Mouse (Mus musculus) midbrain, embryonic 15.5 days (tissue): ENCODE results near the gene Klc4. TPM values are rescaled to one million over a fixed set of nuclear protein-coding genes. Genes with fewer than 3 reads are reported as not detected.
A peak's percentile ranks its signal among the peaks of the same experiment; 100 is the strongest.

Experiments used
- ATAC-seq: fragments of 200-750 bp; cut with Nextera tagmentation; replicated peaks from 2 replicates; pipeline ENCODE4 v1.8.0; 2017; ENCODE audit warnings: moderate TSS enrichment
- H3K27ac ChIP-seq: fragments of 300-500 bp; sonication (generic); 2 replicates; pipeline ENCODE4 v1.5.1; 2015; ENCODE audit warnings: mild to moderate bottlenecking, inconsistent platforms
- H3K27me3 ChIP-seq: fragments of 300-500 bp; sonication (generic); replicated peaks from 2 replicates; pipeline ENCODE4 v1.6.1; 2015; ENCODE audit warnings: inconsistent platforms
- H3K36me3 ChIP-seq: fragments of 300-500 bp; sonication (generic); replicated peaks from 2 replicates; pipeline ENCODE4 v1.6.1; 2015; ENCODE audit warnings: inconsistent platforms
- H3K4me1 ChIP-seq: fragments of 300-500 bp; sonication (generic); 2 replicates; pipeline ENCODE4 v1.6.1; 2015; ENCODE audit warnings: inconsistent platforms
- H3K4me2 ChIP-seq: fragments of 300-500 bp; sonication (generic); 2 replicates; pipeline ENCODE4 v1.6.1; 2015; ENCODE audit warnings: inconsistent platforms, mild to moderate bottlenecking, moderate library complexity
- H3K4me3 ChIP-seq: fragments of 300-500 bp; sonication (generic); 2 replicates; pipeline ENCODE4 v1.5.1; 2015; ENCODE audit warnings: mild to moderate bottlenecking, inconsistent platforms
- H3K9ac ChIP-seq: fragments of 300-500 bp; sonication (generic); 2 replicates; pipeline ENCODE4 v1.6.1; 2015; ENCODE audit warnings: mild to moderate bottlenecking, inconsistent platforms
- H3K9me3 ChIP-seq: fragments of 300-500 bp; sonication (generic); 2 replicates; pipeline ENCODE4 v1.6.1; 2016; ENCODE audit warnings: inconsistent platforms
- WGBS: fragments of 180-500 bp; shearing (Covaris S2); methylation state at CpG from one replicate; pipeline ENCODE4 v1.1.7; 2015; ENCODE audit warnings: mixed read lengths; 5-methylcytosine and 5-hydroxymethylcytosine counted together
- polyA plus RNA-seq: library from polyadenylated mRNA; unstranded; fragments of >200 nt; fragmentation: Nextera tagmentation; extraction: Ambion mirVana; gene quantifications from 2 replicates; pipeline ENCODE4 v1.2.1, GENCODE M21; 2015

Gene Klc4
- polyA plus RNA-seq, 1 experiment from 2014 or later: 42.5 TPM

- no peaks in the 10 kb centered on the region for H3K9me3 ChIP-seq
- peaks cover 47% of the 10 kb centered on the region for H3K4me1 ChIP-seq
- peak; percentile 22 for ATAC-seq
Measured at GRCm38 (mm10) chr17:46628471-46628790, 17.4 kb downstream of the Klc4 start.

GRCm38 (mm10) chr17:46627409-46627808 lies 18.4 kb downstream of the Klc4 start:
- Histone ChIP-seq H3K27me3 (no peaks in the 10 kb centered on the region), H3K27ac (no peak overlapping the region), H3K4me2 (peak overlapping the region; percentile 72), H3K9me3 (no peaks in the 10 kb centered on the region), H3K9ac (peak overlapping the region; percentile 90; the same call in 1 of the 2 replicates), H3K4me1 (peaks cover 48% of the 10 kb centered on the region), H3K36me3 (peaks cover 13% of the 10 kb centered on the region), H3K4me3 (peak overlapping the region; percentile 70)
- no peak for ATAC-seq
- WGBS: 70% methylated on average over 6 of the region's 6 CpGs

More at GRCm38 (mm10) chr17:46628471-46628790, 17.4 kb downstream of the Klc4 start:
- Histone ChIP-seq H3K36me3 (peaks cover 17% of the 10 kb centered on the region), H3K9ac (peak overlapping the region; percentile 90), H3K4me2 (peak overlapping the region; percentile 72), H3K4me3 (peak overlapping the region; percentile 70), H3K27ac (peak overlapping the region; percentile 87), H3K27me3 (no peaks in the 10 kb centered on the region)
- WGBS: under 1% methylated on average over 13 of the region's 13 CpGs

- 0 out of 2 replicates have a peak overlapping the region, but pooled peaks have one; percentile 27 for H3K27ac ChIP-seq
- H3K4me3 ChIP-seq: no peak overlapping the region
- no peaks in the 10 kb centered on the region for H3K36me3 ChIP-seq
- no peak overlapping the region for H3K4me2 ChIP-seq
- no peaks in the 10 kb centered on the region for H3K27me3 ChIP-seq
- H3K9ac ChIP-seq: peak overlapping the region; percentile 20; the same call in 1 of the 2 replicates
- no peak for ATAC-seq
- 69% methylated on average over 12 of the region's 12 CpGs for WGBS
- H3K9me3 ChIP-seq: no peaks in the 10 kb centered on the region
- peaks cover 59% of the 10 kb centered on the region for H3K4me1 ChIP-seq
Measured at GRCm38 (mm10) chr17:46624598-46624997, 21.2 kb downstream of the Klc4 start.

GRCm38 (mm10) chr17:46623819-46624557 lies 21.8 kb downstream of the Klc4 start:
- Histone ChIP-seq H3K4me3 (no peak overlapping the region), H3K27ac (0 out of 2 replicates have a peak overlapping the region, but pooled peaks have one; percentile 27), H3K9me3 (no peaks in the 10 kb centered on the region), H3K36me3 (no peaks in the 10 kb centered on the region), H3K27me3 (no peaks in the 10 kb centered on the region), H3K9ac (peak overlapping the region; percentile 20; the same call in 1 of the 2 replicates), H3K4me1 (peaks cover 64% of the 10 kb centered on the region), H3K4me2 (no peak overlapping the region)
- ATAC-seq: no peak
- WGBS: 36% methylated on average over 10 of the region's 10 CpGs

GRCm38 (mm10) chr17:46622269-46622668 lies 23.6 kb downstream of the Klc4 start:
- no peak for ATAC-seq
- peaks cover 68% of the 10 kb centered on the region for H3K4me1 ChIP-seq
- no peaks in the 10 kb centered on the region for H3K36me3 ChIP-seq
- no peak overlapping the region for H3K4me2 ChIP-seq
- no peaks in the 10 kb centered on the region for H3K27me3 ChIP-seq
- H3K27ac ChIP-seq: no peak overlapping the region
- H3K9me3 ChIP-seq: no peaks in the 10 kb centered on the region
- H3K4me3 ChIP-seq: no peak overlapping the region
- 84% methylated on average over 11 of the region's 11 CpGs for WGBS
- H3K9ac ChIP-seq: no peak overlapping the region

- Histone ChIP-seq H3K4me3 (no peak overlapping the region), H3K4me2 (no peak overlapping the region), H3K36me3 (no peaks in the 10 kb centered on the region), H3K4me1 (peaks cover 58% of the 10 kb centered on the region), H3K27ac (0 out of 2 replicates have a peak overlapping the region, but pooled peaks have one; percentile 14), H3K27me3 (no peaks in the 10 kb centered on the region), H3K9me3 (no peaks in the 10 kb centered on the region), H3K9ac (no peak overlapping the region)
- WGBS: 72% methylated on average over 15 of the region's 15 CpGs
- no peak for ATAC-seq
Measured at GRCm38 (mm10) chr17:46621324-46621723, 24.5 kb downstream of the Klc4 start.

GRCm38 (mm10) chr17:46619683-46620357 lies 26.0 kb downstream of the Klc4 start:
- Histone ChIP-seq H3K9me3 (no peaks in the 10 kb centered on the region), H3K27ac (peak overlapping the region; percentile 77), H3K4me3 (no peak overlapping the region), H3K27me3 (no peaks in the 10 kb centered on the region), H3K4me1 (peaks cover 53% of the 10 kb centered on the region), H3K9ac (peak overlapping the region; percentile 33), H3K36me3 (no peaks in the 10 kb centered on the region), H3K4me2 (peak overlapping the region; percentile 35)
- ATAC-seq: no peak
- WGBS: 37% methylated on average over 16 of the region's 16 CpGs

- Histone ChIP-seq H3K9ac (peak overlapping the region; percentile 33), H3K4me2 (peak overlapping the region; percentile 35), H3K36me3 (no peaks in the 10 kb centered on the region), H3K4me3 (no peak overlapping the region), H3K27ac (peak overlapping the region; percentile 77), H3K4me1 (peaks cover 45% of the 10 kb centered on the region), H3K27me3 (no peaks in the 10 kb centered on the region), H3K9me3 (no peaks in the 10 kb centered on the region)
- WGBS: 7% methylated on average over 27 of the region's 27 CpGs
- 0 out of 2 replicates have a peak, but pooled peaks have one; percentile 10 for ATAC-seq
Measured at GRCm38 (mm10) chr17:46618769-46619682, 26.8 kb downstream of the Klc4 start.

- peak overlapping the region; percentile 77 for H3K27ac ChIP-seq
- H3K4me1 ChIP-seq: peaks cover 39% of the 10 kb centered on the region
- no peak for ATAC-seq
- no peak overlapping the region for H3K4me3 ChIP-seq
- no peaks in the 10 kb centered on the region for H3K27me3 ChIP-seq
- WGBS: 16% methylated on average over 6 of the region's 6 CpGs
- no peaks in the 10 kb centered on the region for H3K9me3 ChIP-seq
- no peaks in the 10 kb centered on the region for H3K36me3 ChIP-seq
- peak overlapping the region; percentile 33; the same call in 1 of the 2 replicates for H3K9ac ChIP-seq
- peak overlapping the region; percentile 35 for H3K4me2 ChIP-seq
Measured at GRCm38 (mm10) chr17:46618394-46618768, 27.4 kb downstream of the Klc4 start.

GRCm38 (mm10) chr17:46617799-46618198 lies 28.0 kb downstream of the Klc4 start:
- 71% methylated on average over 12 of the region's 12 CpGs for WGBS
- H3K27me3 ChIP-seq: no peaks in the 10 kb centered on the region
- no peak overlapping the region for H3K9ac ChIP-seq
- no peak overlapping the region for H3K4me2 ChIP-seq
- no peak for ATAC-seq
- H3K4me1 ChIP-seq: peaks cover 40% of the 10 kb centered on the region
- no peaks in the 10 kb centered on the region for H3K36me3 ChIP-seq
- no peak overlapping the region for H3K27ac ChIP-seq
- H3K4me3 ChIP-seq: no peak overlapping the region
- no peaks in the 10 kb centered on the region for H3K9me3 ChIP-seq

GRCm38 (mm10) chr17:46613229-46613628 lies 32.6 kb downstream of the Klc4 start:
- no peaks in the 10 kb centered on the region for H3K36me3 ChIP-seq
- no peaks in the 10 kb centered on the region for H3K9me3 ChIP-seq
- H3K27me3 ChIP-seq: no peaks in the 10 kb centered on the region
- no peak overlapping the region for H3K27ac ChIP-seq
- no peak overlapping the region for H3K4me3 ChIP-seq
- H3K9ac ChIP-seq: no peak overlapping the region
- H3K4me1 ChIP-seq: peaks cover 12% of the 10 kb centered on the region
- no peak for ATAC-seq
- no peak overlapping the region for H3K4me2 ChIP-seq
- 51% methylated on average over 3 of the region's 3 CpGs for WGBS

GRCm38 (mm10) chr17:46612820-46613219 lies 33.0 kb downstream of the Klc4 start:
- Histone ChIP-seq H3K9me3 (no peaks in the 10 kb centered on the region), H3K4me3 (no peak overlapping the region), H3K27me3 (no peaks in the 10 kb centered on the region), H3K4me2 (no peak overlapping the region), H3K9ac (no peak overlapping the region), H3K27ac (no peak overlapping the region), H3K36me3 (no peaks in the 10 kb centered on the region), H3K4me1 (peaks cover 8% of the 10 kb centered on the region; the same call in 1 of the 2 replicates)
- 39% methylated on average over 4 of the region's 4 CpGs for WGBS
- no peak for ATAC-seq
